Mouse (Mus musculus) stomach, embryonic 14.5 days (tissue): Measurements from ENCODE around the gene Lrrc59. TPM values are rescaled to one million over a fixed set of nuclear protein-coding genes. Genes with fewer than 3 reads are reported as not detected.

Source experiments
- polyA plus RNA-seq: library from polyadenylated mRNA; unstranded; fragments of >200 nt; fragmentation: Nextera tagmentation; extraction: Ambion mirVana; gene quantifications from 2 replicates; pipeline ENCODE4 v1.2.1, GENCODE M21; 2014

Lrrc59 gene
- polyA plus RNA-seq, 1 experiment from 2014 or later = 147 TPM

Other genes starting within 250 kb of the Lrrc59 start
- 4.5 and 5.8 TPM in 2 replicates for gene Abcc3, start 236.8 kb upstream of the Lrrc59 start, polyA plus RNA-seq
- 13.5 and 17.6 TPM in 2 replicates for gene Cacna1g, start 155.6 kb upstream of the Lrrc59 start, polyA plus RNA-seq
- gene Spata20, start 143.6 kb upstream of the Lrrc59 start, polyA plus RNA-seq = 0.13 and 0.48 TPM in 2 replicates
- 7.5 and 11.1 TPM in 2 replicates for gene Epn3, start 129.8 kb upstream of the Lrrc59 start, polyA plus RNA-seq
- 1.6 and 2.1 TPM in 2 replicates for gene Mycbpap, start 108.0 kb upstream of the Lrrc59 start, polyA plus RNA-seq
- gene Rsad1, start 80.5 kb upstream of the Lrrc59 start, polyA plus RNA-seq = 3.1 and 3.4 TPM in 2 replicates
- gene Chad, start 64.7 kb upstream of the Lrrc59 start, polyA plus RNA-seq = 5.0 and 7.1 TPM in 2 replicates
- 7.1 and 9.3 TPM in 2 replicates for gene Acsf2, start 27.9 kb upstream of the Lrrc59 start, polyA plus RNA-seq
- 148 and 149 TPM in 2 replicates for gene Mrpl27, start 24.0 kb downstream of the Lrrc59 start, polyA plus RNA-seq
- gene Eme1, start 24.2 kb downstream of the Lrrc59 start, polyA plus RNA-seq = 20.7 and 20.9 TPM in 2 replicates
- gene Xylt2, start 47.7 kb downstream of the Lrrc59 start, polyA plus RNA-seq = 20.5 and 22.9 TPM in 2 replicates
- gene Gm11541, start 74.7 kb downstream of the Lrrc59 start, polyA plus RNA-seq = 2.3 and 2.9 TPM in 2 replicates
- not detected in 2 replicates for gene Cdc34b, start 112.0 kb downstream of the Lrrc59 start, polyA plus RNA-seq
- gene Tmem92, start 152.9 kb downstream of the Lrrc59 start, polyA plus RNA-seq = not detected in 2 replicates